Mouse (Mus musculus) forebrain, embryonic 16.5 days (tissue): ENCODE measurements around the gene Ubald2. TPM values are rescaled to one million over a fixed set of nuclear protein-coding genes. Genes with fewer than 3 reads are reported as not detected.

Experiments
- ATAC-seq: fragments of 200-750 bp; cut with Nextera tagmentation; 2 replicates; pipeline ENCODE4 v1.8.0; 2017; ENCODE audit warnings: mild to moderate bottlenecking, moderate library complexity
- H3K27ac ChIP-seq: fragments of 300-500 bp; sonication (generic); 2 replicates; pipeline ENCODE4 v1.5.1; 2014; ENCODE audit warnings: low read length, control low read depth
- H3K27me3 ChIP-seq: fragments of 300-500 bp; sonication (generic); replicated peaks from 2 replicates; pipeline ENCODE4 v1.6.1; 2014; ENCODE audit warnings: low read length; ENCODE audit not compliant: control insufficient read depth, insufficient read depth
- H3K36me3 ChIP-seq: fragments of 300-500 bp; sonication (generic); 2 replicates; pipeline ENCODE4 v1.6.1; 2014; ENCODE audit not compliant: control insufficient read depth, insufficient read depth
- H3K4me1 ChIP-seq: fragments of 300-500 bp; sonication (generic); replicated peaks from 2 replicates; pipeline ENCODE4 v1.6.1; 2014; ENCODE audit warnings: low read length; ENCODE audit not compliant: control insufficient read depth, insufficient read depth
- H3K4me2 ChIP-seq: fragments of 300-500 bp; sonication (generic); 2 replicates; pipeline ENCODE4 v1.6.1; 2014; ENCODE audit warnings: mild to moderate bottlenecking, low read length, control low read depth
- H3K4me3 ChIP-seq: fragments of 300-500 bp; sonication (generic); replicated peaks from 2 replicates; pipeline ENCODE4 v1.5.1; 2014; ENCODE audit warnings: mild to moderate bottlenecking, low read length, control low read depth
- H3K9ac ChIP-seq: fragments of 300-500 bp; sonication (generic); replicated peaks from 2 replicates; pipeline ENCODE4 v1.6.1; 2014; ENCODE audit warnings: low read depth, low read length, control low read depth
- H3K9me3 ChIP-seq: fragments of 300-500 bp; sonication (generic); 2 replicates; pipeline ENCODE4 v1.6.1; 2016; ENCODE audit warnings: low read length; ENCODE audit not compliant: control insufficient read depth
- WGBS: fragments of 180-500 bp; shearing (Covaris S2); extraction: QIAGEN DNeasy Blood & Tissue Kit; methylation state at CpG from one replicate; pipeline ENCODE4 v1.1.7; 2014; 5-methylcytosine and 5-hydroxymethylcytosine counted together
- polyA plus RNA-seq: library from polyadenylated mRNA; unstranded; fragments of >200 nt; fragmentation: Nextera tagmentation; extraction: Ambion mirVana; gene quantifications from 2 replicates; pipeline ENCODE4 v1.2.1, GENCODE M21; 2015

The Ubald2 gene
- polyA plus RNA-seq, 1 experiment from 2014 or later = 45.1 TPM

GRCm38 (mm10) chr11:116439269-116440240 lies 5.7 kb downstream of the Ubald2 start:
- 86% methylated on average over 19 of the region's 19 CpGs for WGBS
- no peak overlapping the region for H3K27ac ChIP-seq
- peaks cover 28% of the 10 kb centered on the region for H3K4me1 ChIP-seq
- no peaks in the 10 kb centered on the region for H3K9me3 ChIP-seq
- no peak overlapping the region for H3K4me2 ChIP-seq
- 0 out of 2 replicates have a peak, but pooled peaks cover 2% of the 10 kb centered on the region for H3K36me3 ChIP-seq
- no peaks in the 10 kb centered on the region for H3K27me3 ChIP-seq
- H3K4me3 ChIP-seq = no peak overlapping the region
- no peak overlapping the region for H3K9ac ChIP-seq
- ATAC-seq = no peak

- Histone ChIP-seq H3K27ac (no peak overlapping the region), H3K9ac (no peak overlapping the region), H3K4me2 (no peak overlapping the region), H3K27me3 (no peaks in the 10 kb centered on the region), H3K36me3 (0 out of 2 replicates have a peak, but pooled peaks cover 2% of the 10 kb centered on the region), H3K4me3 (no peak overlapping the region), H3K9me3 (no peaks in the 10 kb centered on the region), H3K4me1 (peaks cover 22% of the 10 kb centered on the region)
- WGBS = 73% methylated on average over 7 of the region's 7 CpGs
- ATAC-seq = no peak
Observed at GRCm38 (mm10) chr11:116440408-116441068, 6.6 kb downstream of the Ubald2 start.

GRCm38 (mm10) chr11:116442129-116442866 lies 8.4 kb downstream of the Ubald2 start:
- H3K4me3 ChIP-seq = no peak overlapping the region
- 77% methylated on average over 15 of the region's 15 CpGs for WGBS
- H3K36me3 ChIP-seq = no peaks in the 10 kb centered on the region
- no peak overlapping the region for H3K4me2 ChIP-seq
- H3K27ac ChIP-seq = no peak overlapping the region
- no peak for ATAC-seq
- peaks cover 8% of the 10 kb centered on the region for H3K4me1 ChIP-seq
- H3K27me3 ChIP-seq = peaks cover 5% of the 10 kb centered on the region
- no peaks in the 10 kb centered on the region for H3K9me3 ChIP-seq
- H3K9ac ChIP-seq = no peak overlapping the region

GRCm38 (mm10) chr11:116442867-116443177 lies 8.9 kb downstream of the Ubald2 start:
- H3K4me3 ChIP-seq = no peak overlapping the region
- 80% methylated on average over 6 of the region's 6 CpGs for WGBS
- H3K4me2 ChIP-seq = no peak overlapping the region
- no peaks in the 10 kb centered on the region for H3K36me3 ChIP-seq
- 0 out of 2 replicates have a peak, but pooled peaks cover 3% of the 10 kb centered on the region for H3K4me1 ChIP-seq
- no peak for ATAC-seq
- H3K9ac ChIP-seq = no peak overlapping the region
- no peak overlapping the region for H3K27ac ChIP-seq
- no peaks in the 10 kb centered on the region for H3K9me3 ChIP-seq
- H3K27me3 ChIP-seq = peaks cover 7% of the 10 kb centered on the region

- no peak overlapping the region for H3K27ac ChIP-seq
- WGBS = 79% methylated on average over 6 of the region's 6 CpGs
Observed at GRCm38 (mm10) chr11:116443311-116443710, 9.4 kb downstream of the Ubald2 start.

GRCm38 (mm10) chr11:116443935-116444334 lies 10.0 kb downstream of the Ubald2 start:
- H3K4me2 ChIP-seq = no peak overlapping the region
- WGBS = 89% methylated on average over 6 of the region's 6 CpGs
- H3K4me3 ChIP-seq = no peak overlapping the region
- no peak for ATAC-seq
- 0 out of 2 replicates have a peak, but pooled peaks cover 3% of the 10 kb centered on the region for H3K4me1 ChIP-seq
- H3K36me3 ChIP-seq = no peaks in the 10 kb centered on the region
- no peak overlapping the region for H3K27ac ChIP-seq
- H3K27me3 ChIP-seq = peaks cover 10% of the 10 kb centered on the region
- no peak overlapping the region for H3K9ac ChIP-seq
- no peaks in the 10 kb centered on the region for H3K9me3 ChIP-seq

More at GRCm38 (mm10) chr11:116443311-116443710, 9.4 kb downstream of the Ubald2 start:
- Histone ChIP-seq H3K9ac (no peak overlapping the region), H3K27me3 (peaks cover 10% of the 10 kb centered on the region), H3K4me3 (no peak overlapping the region), H3K9me3 (no peaks in the 10 kb centered on the region), H3K36me3 (no peaks in the 10 kb centered on the region), H3K4me1 (0 out of 2 replicates have a peak, but pooled peaks cover 3% of the 10 kb centered on the region), H3K4me2 (no peak overlapping the region)
- ATAC-seq = no peak

- H3K4me1 ChIP-seq = 0 out of 2 replicates have a peak, but pooled peaks cover 3% of the 10 kb centered on the region
- peaks cover 10% of the 10 kb centered on the region for H3K27me3 ChIP-seq
- H3K4me2 ChIP-seq = no peak overlapping the region
- ATAC-seq = peak; percentile 71
- no peak overlapping the region for H3K27ac ChIP-seq
- no peaks in the 10 kb centered on the region for H3K9me3 ChIP-seq
- no peaks in the 10 kb centered on the region for H3K36me3 ChIP-seq
- H3K9ac ChIP-seq = peak overlapping the region; percentile 17; the same call in 1 of the 2 replicates
- 27% methylated on average over 16 of the region's 16 CpGs for WGBS
- no peak overlapping the region for H3K4me3 ChIP-seq
Observed at GRCm38 (mm10) chr11:116445596-116446307, 11.9 kb downstream of the Ubald2 start.

GRCm38 (mm10) chr11:116446308-116446887 lies 12.5 kb downstream of the Ubald2 start:
- H3K4me1 ChIP-seq = 0 out of 2 replicates have a peak, but pooled peaks cover 3% of the 10 kb centered on the region
- WGBS = 14% methylated on average over 19 of the region's 19 CpGs
- ATAC-seq = no peak
- H3K27ac ChIP-seq = no peak overlapping the region
- H3K4me3 ChIP-seq = no peak overlapping the region
- H3K4me2 ChIP-seq = no peak overlapping the region
- H3K9me3 ChIP-seq = no peaks in the 10 kb centered on the region
- peaks cover 10% of the 10 kb centered on the region for H3K27me3 ChIP-seq
- H3K9ac ChIP-seq = no peak overlapping the region
- no peaks in the 10 kb centered on the region for H3K36me3 ChIP-seq
